Mouse (Mus musculus): ENCODE measurements around the gene Gm13283. TPM values are rescaled to one million over a fixed set of nuclear protein-coding genes. Genes with fewer than 3 reads are reported as not detected.
"Not testable (repeated sequence)": the region's sequence is repeated elsewhere in the genome, so short reads cannot be mapped to it uniquely, and the experiment has no call there.

Gm13283 gene
- polyA plus RNA-seq, 1 experiment from 2014 or later, result 0.35 TPM

DNA sequence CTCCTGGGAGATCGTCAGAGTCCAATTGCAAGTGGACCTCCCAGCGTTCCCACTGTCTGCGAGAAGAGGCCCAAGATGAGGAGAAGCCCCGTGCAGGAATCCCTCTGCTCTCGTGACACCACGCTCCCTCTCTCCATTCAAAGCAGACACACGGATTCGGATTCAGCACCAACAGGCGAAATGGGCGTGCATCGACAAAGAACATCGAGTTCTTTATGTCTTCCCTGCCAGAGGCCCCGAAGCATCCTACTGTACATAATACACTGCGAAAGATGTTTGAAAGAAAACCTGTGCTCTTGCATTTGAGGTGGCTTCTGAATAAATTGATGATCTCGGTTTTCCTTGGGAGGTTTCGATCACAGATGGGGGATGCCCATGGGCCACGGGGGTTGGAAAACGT lies 20.4 kb downstream of the Gm13283 start:
- not testable (repeated sequence) for DNase-seq (ENCODE audit: extremely low spot score, low spot score); H3K4me3 ChIP-seq; H3K27me3 ChIP-seq (ENCODE audit: poor library complexity, severe bottlenecking); H3K9me3 ChIP-seq; H3K27ac ChIP-seq; H3K36me3 ChIP-seq (replicated peaks); H3K4me1 ChIP-seq
- WGBS, result 43% methylated on average over 16 of the region's 18 CpGs

DNA sequence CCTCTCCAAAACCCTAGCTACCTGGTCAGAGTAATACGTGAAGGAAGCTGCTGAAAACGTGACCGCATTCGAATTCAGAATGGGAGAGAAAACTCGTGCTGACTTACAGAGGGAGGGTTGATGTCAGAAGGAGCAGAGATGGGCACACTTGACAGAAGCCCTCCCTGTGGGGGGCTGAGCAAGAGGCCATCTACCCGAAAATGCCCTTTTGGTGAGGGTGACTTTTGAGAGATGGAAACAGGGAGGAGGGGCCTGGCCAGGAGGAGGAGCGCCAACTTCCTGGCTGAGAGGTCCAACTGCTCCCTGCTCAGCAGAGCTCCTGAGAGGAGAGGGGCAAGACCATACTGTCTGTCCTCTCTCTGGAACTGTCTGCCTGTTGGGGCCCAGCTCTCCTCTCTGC lies 21.9 kb downstream of the Gm13283 start, which contains the start of gene Ifnz:
Gene Ifnz, plus strand, starts transcription at position 301 of the 400 bp plus-strand sequence.
- WGBS, result 17% methylated on average over 5 of the region's 7 CpGs

DNA sequence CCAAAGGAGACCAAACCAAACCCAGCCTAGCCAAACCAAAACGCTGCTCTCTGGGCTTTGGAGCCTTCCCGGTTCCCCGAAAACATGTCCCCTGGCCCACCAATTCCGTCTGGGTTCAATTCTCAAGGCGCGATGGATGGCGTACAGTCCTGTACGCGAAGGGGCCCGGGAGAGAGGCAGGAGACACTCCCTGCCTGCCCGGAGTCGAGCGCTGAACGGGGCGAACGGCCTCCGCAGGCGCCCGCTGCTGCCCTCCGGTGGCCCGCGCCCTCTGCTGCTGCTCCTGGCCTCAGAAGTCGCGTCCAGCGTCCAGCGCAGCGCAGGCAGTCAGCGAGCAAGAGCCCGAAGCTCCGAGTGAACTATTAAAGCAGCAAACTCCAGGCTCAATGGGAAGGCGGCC lies 22.4 kb downstream of the Gm13283 start:
- H3K4me1 ChIP-seq; H3K36me3 ChIP-seq (replicated peaks); DNase-seq (ENCODE audit: extremely low spot score, low spot score); H3K27ac ChIP-seq; H3K27me3 ChIP-seq (ENCODE audit: poor library complexity, severe bottlenecking); H3K9me3 ChIP-seq: not testable (repeated sequence)
- WGBS, result 0% methylated on average over 4 of the region's 31 CpGs
- peak overlapping the region; percentile 33; the same call in 1 of the 2 replicates for H3K4me3 ChIP-seq

More for the DNA sequence above, 21.9 kb downstream of the Gm13283 start, which contains the start of gene Ifnz:
- peak within 1 kb of the TSS; percentile 33; the same call in 1 of the 2 replicates for H3K4me3 ChIP-seq
- H3K9me3 ChIP-seq; H3K27me3 ChIP-seq (ENCODE audit: poor library complexity, severe bottlenecking); H3K4me1 ChIP-seq; H3K27ac ChIP-seq; H3K36me3 ChIP-seq (replicated peaks); DNase-seq (ENCODE audit: extremely low spot score, low spot score): not testable (repeated sequence)

DNA sequence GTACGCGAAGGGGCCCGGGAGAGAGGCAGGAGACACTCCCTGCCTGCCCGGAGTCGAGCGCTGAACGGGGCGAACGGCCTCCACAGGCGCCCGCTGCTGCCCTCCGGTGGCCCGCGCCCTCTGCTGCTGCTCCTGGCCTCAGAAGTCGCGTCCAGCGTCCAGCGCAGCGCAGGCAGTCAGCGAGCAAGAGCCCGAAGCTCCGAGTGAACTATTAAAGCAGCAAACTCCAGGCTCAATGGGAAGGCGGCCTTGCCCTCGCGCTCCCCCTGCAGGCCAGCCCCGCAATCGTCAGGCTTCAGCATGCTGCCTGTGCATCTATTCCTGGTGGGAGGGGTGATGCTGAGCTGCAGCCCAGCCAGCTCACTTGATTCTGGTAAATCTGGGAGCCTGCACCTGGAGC lies 25.5 kb downstream of the Gm13283 start, which contains the start of gene Gm13276:
Gene Gm13276, plus strand, starts transcription at position 301 of the 400 bp plus-strand sequence.
- not testable (repeated sequence) for H3K27ac ChIP-seq; H3K27me3 ChIP-seq (ENCODE audit: poor library complexity, severe bottlenecking); H3K4me3 ChIP-seq; H3K4me1 ChIP-seq; DNase-seq (ENCODE audit: extremely low spot score, low spot score); H3K36me3 ChIP-seq (replicated peaks); H3K9me3 ChIP-seq
- WGBS, result no CpG with 5 or more reads among the region's 27 CpGs

DNA sequence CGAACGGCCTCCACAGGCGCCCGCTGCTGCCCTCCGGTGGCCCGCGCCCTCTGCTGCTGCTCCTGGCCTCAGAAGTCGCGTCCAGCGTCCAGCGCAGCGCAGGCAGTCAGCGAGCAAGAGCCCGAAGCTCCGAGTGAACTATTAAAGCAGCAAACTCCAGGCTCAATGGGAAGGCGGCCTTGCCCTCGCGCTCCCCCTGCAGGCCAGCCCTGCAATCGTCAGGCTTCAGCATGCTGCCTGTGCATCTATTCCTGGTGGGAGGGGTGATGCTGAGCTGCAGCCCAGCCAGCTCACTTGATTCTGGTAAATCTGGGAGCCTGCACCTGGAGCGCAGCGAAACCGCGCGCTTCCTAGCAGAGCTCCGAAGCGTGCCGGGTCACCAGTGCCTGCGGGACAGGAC lies 28.5 kb downstream of the Gm13283 start, which contains the start of gene Gm13277:
Gene Gm13277, plus strand, starts transcription at position 231 of the 400 bp plus-strand sequence.
- 3% methylated on average over 4 of the region's 28 CpGs for WGBS
- not testable (repeated sequence) for H3K36me3 ChIP-seq (replicated peaks); DNase-seq (ENCODE audit: extremely low spot score, low spot score); H3K27ac ChIP-seq; H3K4me1 ChIP-seq; H3K4me3 ChIP-seq; H3K9me3 ChIP-seq; H3K27me3 ChIP-seq (ENCODE audit: poor library complexity, severe bottlenecking)

DNA sequence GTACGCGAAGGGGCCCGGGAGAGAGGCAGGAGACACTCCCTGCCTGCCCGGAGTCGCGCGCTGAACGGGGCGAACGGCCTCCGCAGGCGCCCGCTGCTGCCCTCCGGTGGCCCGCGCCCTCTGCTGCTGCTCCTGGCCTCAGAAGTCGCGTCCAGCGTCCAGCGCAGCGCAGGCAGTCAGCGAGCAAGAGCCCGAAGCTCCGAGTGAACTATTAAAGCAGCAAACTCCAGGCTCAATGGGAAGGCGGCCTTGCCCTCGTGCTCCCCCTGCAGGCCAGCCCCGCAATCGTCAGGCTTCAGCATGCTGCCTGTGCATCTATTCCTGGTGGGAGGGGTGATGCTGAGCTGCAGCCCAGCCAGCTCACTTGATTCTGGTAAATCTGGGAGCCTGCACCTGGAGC lies 31.3 kb downstream of the Gm13283 start, which contains the start of gene Gm13278:
Gene Gm13278, plus strand, starts transcription at position 301 of the 400 bp plus-strand sequence.
- H3K36me3 ChIP-seq (replicated peaks); DNase-seq (ENCODE audit: extremely low spot score, low spot score); H3K9me3 ChIP-seq; H3K4me3 ChIP-seq; H3K4me1 ChIP-seq; H3K27me3 ChIP-seq (ENCODE audit: poor library complexity, severe bottlenecking); H3K27ac ChIP-seq: not testable (repeated sequence)
- no CpG with 5 or more reads among the region's 28 CpGs for WGBS

DNA sequence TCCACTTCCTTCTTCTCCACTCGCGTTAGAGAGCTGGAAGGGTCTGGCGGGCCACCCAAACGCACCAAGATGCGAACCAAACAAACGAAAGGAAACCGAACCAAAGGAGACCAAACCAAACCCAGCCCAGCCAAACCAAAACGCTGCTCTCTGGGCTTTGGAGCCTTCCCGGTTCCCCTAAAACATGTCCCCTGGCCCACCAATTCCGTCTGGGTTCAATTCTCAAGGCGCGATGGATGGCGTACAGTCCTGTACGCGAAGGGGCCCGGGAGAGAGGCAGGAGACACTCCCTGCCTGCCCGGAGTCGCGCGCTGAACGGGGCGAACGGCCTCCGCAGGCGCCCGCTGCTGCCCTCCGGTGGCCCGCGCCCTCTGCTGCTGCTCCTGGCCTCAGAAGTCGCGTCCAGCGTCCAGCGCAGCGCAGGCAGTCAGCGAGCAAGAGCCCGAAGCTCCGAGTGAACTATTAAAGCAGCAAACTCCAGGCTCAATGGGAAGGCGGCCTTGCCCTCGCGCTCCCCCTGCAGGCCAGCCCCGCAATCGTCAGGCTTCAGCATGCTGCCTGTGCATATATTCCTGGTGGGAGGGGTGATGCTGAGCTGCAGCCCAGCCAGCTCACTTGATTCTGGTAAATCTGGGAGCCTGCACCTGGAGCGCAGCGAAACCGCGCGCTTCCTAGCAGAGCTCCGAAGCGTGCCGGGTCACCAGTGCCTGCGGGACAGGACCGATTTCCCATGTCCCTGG lies 34.2 kb downstream of the Gm13283 start, which contains the start of gene Gm13275:
Gene Gm13275, plus strand, starts transcription at position 552 of the 740 bp plus-strand sequence.
- not testable (repeated sequence) for H3K9me3 ChIP-seq; H3K27me3 ChIP-seq (ENCODE audit: poor library complexity, severe bottlenecking); H3K4me3 ChIP-seq; DNase-seq (ENCODE audit: extremely low spot score, low spot score); H3K4me1 ChIP-seq; H3K27ac ChIP-seq; H3K36me3 ChIP-seq (replicated peaks)
- 0% methylated on average over 17 of the region's 52 CpGs for WGBS

DNA sequence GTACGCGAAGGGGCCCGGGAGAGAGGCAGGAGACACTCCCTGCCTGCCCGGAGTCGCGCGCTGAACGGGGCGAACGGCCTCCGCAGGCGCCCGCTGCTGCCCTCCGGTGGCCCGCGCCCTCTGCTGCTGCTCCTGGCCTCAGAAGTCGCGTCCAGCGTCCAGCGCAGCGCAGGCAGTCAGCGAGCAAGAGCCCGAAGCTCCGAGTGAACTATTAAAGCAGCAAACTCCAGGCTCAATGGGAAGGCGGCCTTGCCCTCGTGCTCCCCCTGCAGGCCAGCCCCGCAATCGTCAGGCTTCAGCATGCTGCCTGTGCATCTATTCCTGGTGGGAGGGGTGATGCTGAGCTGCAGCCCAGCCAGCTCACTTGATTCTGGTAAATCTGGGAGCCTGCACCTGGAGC lies 37.2 kb downstream of the Gm13283 start, which contains the start of gene Gm13279:
Gene Gm13279, plus strand, starts transcription at position 301 of the 400 bp plus-strand sequence.
- DNase-seq (ENCODE audit: extremely low spot score, low spot score); H3K36me3 ChIP-seq (replicated peaks); H3K27ac ChIP-seq; H3K4me3 ChIP-seq; H3K4me1 ChIP-seq; H3K9me3 ChIP-seq; H3K27me3 ChIP-seq (ENCODE audit: poor library complexity, severe bottlenecking): not testable (repeated sequence)
- WGBS, result no CpG with 5 or more reads among the region's 28 CpGs

DNA sequence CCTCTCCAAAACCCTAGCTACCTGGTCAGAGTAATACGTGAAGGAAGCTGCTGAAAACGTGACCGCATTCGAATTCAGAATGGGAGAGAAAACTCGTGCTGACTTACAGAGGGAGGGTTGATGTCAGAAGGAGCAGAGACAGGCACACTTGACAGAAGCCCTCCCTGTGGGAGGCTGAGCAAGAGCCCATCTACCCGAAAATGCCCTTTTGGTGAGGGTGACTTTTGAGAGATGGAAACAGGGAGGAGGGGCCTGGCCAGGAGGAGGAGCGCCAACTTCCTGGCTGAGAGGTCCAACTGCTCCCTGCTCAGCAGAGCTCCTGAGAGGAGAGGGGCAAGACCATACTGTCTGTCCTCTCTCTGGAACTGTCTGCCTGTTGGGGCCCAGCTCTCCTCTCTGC lies 39.4 kb downstream of the Gm13283 start, which contains the start of gene Gm13285:
Gene Gm13285, plus strand, starts transcription at position 301 of the 400 bp plus-strand sequence.
- H3K36me3 ChIP-seq (replicated peaks); DNase-seq (ENCODE audit: extremely low spot score, low spot score); H3K4me1 ChIP-seq; H3K9me3 ChIP-seq; H3K27me3 ChIP-seq (ENCODE audit: poor library complexity, severe bottlenecking); H3K27ac ChIP-seq; H3K4me3 ChIP-seq: not testable (repeated sequence)
- 14% methylated on average over 6 of the region's 7 CpGs for WGBS

DNA sequence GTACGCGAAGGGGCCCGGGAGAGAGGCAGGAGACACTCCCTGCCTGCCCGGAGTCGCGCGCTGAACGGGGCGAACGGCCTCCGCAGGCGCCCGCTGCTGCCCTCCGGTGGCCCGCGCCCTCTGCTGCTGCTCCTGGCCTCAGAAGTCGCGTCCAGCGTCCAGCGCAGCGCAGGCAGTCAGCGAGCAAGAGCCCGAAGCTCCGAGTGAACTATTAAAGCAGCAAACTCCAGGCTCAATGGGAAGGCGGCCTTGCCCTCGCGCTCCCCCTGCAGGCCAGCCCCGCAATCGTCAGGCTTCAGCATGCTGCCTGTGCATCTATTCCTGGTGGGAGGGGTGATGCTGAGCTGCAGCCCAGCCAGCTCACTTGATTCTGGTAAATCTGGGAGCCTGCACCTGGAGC lies 43.0 kb downstream of the Gm13283 start, which contains the start of gene Gm13287:
Gene Gm13287, plus strand, starts transcription at position 301 of the 400 bp plus-strand sequence.
- not testable (repeated sequence) for H3K9me3 ChIP-seq; DNase-seq (ENCODE audit: extremely low spot score, low spot score); H3K4me1 ChIP-seq; H3K27ac ChIP-seq; H3K36me3 ChIP-seq (replicated peaks); H3K4me3 ChIP-seq
- no CpG with 5 or more reads among the region's 29 CpGs for WGBS
- H3K27me3 ChIP-seq (ENCODE audit: poor library complexity, severe bottlenecking), result peaks cover 17% of the 10 kb centered on the region

DNA sequence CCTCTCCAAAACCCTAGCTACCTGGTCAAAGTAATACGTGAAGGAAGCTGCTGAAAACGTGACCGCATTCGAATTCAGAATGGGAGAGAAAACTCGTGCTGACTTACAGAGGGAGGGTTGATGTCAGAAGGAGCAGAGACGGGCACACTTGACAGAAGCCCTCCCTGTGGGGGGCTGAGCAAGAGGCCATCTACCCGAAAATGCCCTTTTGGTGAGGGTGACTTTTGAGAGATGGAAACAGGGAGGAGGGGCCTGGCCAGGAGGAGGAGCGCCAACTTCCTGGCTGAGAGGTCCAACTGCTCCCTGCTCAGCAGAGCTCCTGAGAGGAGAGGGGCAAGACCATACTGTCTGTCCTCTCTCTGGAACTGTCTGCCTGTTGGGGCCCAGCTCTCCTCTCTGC lies 45.3 kb downstream of the Gm13283 start, which contains the start of gene Gm13288:
Gene Gm13288, plus strand, starts transcription at position 301 of the 400 bp plus-strand sequence.
- not testable (repeated sequence) for H3K9me3 ChIP-seq; H3K36me3 ChIP-seq (replicated peaks); DNase-seq (ENCODE audit: extremely low spot score, low spot score); H3K27ac ChIP-seq; H3K4me1 ChIP-seq
- H3K4me3 ChIP-seq, result peak within 1 kb of the TSS; percentile 34; the same call in 1 of the 2 replicates
- H3K27me3 ChIP-seq (ENCODE audit: poor library complexity, severe bottlenecking), result peaks cover 18% of the 10 kb centered on the region
- WGBS, result no CpG with 5 or more reads among the region's 8 CpGs

DNA sequence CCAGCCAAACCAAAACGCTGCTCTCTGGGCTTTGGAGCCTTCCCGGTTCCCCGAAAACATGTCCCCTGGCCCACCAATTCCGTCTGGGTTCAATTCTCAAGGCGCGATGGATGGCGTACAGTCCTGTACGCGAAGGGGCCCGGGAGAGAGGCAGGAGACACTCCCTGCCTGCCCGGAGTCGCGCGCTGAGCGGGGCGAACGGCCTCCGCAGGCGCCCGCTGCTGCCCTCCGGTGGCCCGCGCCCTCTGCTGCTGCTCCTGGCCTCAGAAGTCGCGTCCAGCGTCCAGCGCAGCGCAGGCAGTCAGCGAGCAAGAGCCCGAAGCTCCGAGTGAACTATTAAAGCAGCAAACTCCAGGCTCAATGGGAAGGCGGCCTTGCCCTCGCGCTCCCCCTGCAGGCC lies 45.8 kb downstream of the Gm13283 start:
- not testable (repeated sequence) for H3K27ac ChIP-seq; H3K36me3 ChIP-seq (replicated peaks); H3K4me1 ChIP-seq; DNase-seq (ENCODE audit: extremely low spot score, low spot score); H3K9me3 ChIP-seq
- Histone ChIP-seq H3K27me3 (ENCODE audit: poor library complexity, severe bottlenecking) (peaks cover 18% of the 10 kb centered on the region), H3K4me3 (peak overlapping the region; percentile 34; the same call in 1 of the 2 replicates)
- WGBS, result 0% methylated on average over 15 of the region's 34 CpGs

Measured in forebrain, embryonic 10.5 days (tissue).